Mouse (Mus musculus) embryo, embryonic 10 days (tissue): ENCODE results near the gene Hcfc2.

ENCODE experiments used
- DNase-seq: peaks from one replicate; pipeline ENCODE4 v3.0.0-alpha.2; 2015; ENCODE audit warnings: low spot score

Gene Hcfc2

DNA sequence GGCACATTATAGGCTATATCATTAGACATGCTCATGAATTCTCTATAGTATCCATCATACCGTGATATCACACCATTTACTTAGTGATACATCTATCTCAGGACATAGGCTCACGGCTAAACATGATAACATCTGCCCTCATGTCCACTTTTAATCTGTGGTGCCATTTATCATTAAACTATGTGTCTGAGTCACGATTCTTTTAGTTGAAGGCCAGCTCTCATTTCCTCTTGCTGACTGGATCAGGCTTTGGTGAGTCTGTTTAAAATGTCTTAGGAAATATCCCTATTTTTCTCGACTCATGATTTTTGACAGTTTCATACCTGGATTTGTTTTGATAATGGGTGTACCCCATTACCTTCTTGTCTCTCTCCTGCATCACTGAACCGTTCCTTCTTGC lies at the start of gene Hcfc2:
Gene Hcfc2, plus strand, starts transcription at position 205 of the 400 bp plus-strand sequence.
- no peak for DNase-seq

DNA sequence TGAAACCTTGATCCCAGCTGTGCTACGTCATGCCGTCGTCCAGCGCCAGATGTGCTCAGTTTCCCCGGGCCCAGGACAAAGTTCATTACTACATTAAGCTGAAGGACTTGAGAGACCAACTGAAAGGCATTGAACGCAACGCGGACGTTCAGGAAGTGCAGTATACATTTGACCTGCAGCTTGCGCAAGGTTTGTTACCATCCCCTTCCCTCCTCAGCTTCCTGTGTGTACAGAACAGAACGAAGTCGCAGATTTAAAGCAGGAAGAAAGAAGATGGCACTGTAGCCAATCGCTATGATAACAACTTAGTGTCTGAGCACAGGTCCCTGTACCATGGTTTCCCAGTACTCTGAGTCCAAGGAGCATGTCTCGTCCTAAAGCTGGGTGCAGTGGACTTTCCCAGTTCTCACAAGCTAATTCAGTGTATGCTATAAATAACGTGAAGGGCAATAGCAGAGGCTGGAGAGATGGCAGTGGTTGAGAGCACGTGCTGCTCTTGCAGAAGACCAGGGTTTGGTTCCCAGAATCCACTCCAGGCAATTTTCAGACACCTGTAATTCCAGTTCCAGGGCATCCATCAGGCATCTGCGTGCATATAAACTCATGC lies 48.7 kb upstream of the Hcfc2 start:
- no peak for DNase-seq

DNA sequence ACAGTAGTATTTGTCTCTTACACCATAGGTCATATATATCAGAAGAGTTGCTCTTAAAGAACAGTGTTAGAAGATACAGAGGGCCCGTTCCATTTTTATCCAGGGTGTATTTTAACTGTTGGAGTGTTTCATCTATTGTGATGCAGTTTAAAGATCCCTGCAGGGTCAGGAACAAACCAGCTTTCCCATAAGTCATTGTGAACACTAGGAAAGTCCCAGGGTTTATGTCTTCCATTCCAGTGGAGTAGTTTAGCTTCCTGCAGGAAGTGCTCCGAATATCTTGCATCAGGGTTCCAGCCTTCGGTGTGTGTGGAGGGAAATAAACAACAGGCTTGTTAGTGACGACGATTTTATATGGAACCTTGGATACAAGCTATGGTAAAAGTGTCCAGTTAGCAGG lies 44.7 kb upstream of the Hcfc2 start:
- DNase-seq = no peak

DNA sequence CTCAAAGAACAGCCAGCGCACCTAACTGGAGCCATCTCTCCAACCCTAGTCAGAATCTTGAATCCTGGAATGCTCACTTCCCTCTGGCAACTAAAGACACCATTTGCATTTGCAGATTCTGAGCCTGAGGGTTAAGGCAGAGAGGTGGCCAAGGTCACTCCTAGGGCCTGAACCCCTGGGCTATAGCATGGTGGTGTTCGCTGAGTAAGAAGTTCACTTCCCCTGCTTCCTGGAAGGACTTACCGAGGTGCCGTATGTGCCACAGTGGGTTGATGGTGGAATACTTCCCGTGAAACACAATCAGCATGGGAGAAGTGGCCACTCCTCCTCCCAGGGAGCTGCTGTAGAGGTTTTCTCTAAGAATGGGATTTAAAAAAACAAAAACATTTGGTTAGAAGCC lies 43.3 kb upstream of the Hcfc2 start:
- DNase-seq = no peak

DNA sequence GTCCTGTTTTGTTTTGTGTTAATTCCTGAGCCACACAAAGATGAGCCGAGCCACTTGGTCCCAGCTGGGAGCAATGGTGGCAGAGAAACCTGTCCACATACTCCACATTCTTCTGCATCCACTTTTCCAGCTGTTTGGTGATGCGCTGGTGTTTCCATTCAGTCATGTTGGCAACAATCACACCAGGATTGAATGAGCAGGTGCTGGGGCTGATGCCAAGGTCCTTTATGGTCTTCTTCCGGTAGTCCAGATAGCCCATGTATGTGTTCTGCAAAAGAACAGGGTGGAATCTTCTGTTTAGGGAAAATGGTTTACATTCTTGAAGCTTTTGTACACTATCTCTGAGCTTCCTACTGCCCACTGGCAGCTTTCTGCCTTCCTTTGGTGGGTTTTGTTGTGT lies 41.4 kb upstream of the Hcfc2 start:
- no peak for DNase-seq

DNA sequence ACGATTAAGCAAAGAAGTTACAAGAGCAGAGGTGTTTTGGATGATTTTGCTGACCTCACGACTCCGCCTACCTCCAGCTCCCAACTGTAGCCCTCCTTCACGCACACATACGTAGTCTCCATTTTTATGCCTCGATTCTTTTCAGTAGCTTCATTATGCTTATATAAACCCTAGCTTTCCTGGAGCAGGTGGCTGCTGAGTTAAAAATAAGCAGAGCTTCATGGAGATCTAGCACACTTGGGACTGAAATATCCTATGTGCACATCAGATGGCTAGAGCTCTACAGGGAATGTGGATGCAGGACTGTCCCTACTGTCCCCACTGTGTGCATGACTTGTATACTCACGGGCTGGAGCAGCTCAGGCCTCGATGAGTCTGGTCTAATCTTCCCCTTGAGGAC lies 34.1 kb upstream of the Hcfc2 start:
- no peak for DNase-seq

DNA sequence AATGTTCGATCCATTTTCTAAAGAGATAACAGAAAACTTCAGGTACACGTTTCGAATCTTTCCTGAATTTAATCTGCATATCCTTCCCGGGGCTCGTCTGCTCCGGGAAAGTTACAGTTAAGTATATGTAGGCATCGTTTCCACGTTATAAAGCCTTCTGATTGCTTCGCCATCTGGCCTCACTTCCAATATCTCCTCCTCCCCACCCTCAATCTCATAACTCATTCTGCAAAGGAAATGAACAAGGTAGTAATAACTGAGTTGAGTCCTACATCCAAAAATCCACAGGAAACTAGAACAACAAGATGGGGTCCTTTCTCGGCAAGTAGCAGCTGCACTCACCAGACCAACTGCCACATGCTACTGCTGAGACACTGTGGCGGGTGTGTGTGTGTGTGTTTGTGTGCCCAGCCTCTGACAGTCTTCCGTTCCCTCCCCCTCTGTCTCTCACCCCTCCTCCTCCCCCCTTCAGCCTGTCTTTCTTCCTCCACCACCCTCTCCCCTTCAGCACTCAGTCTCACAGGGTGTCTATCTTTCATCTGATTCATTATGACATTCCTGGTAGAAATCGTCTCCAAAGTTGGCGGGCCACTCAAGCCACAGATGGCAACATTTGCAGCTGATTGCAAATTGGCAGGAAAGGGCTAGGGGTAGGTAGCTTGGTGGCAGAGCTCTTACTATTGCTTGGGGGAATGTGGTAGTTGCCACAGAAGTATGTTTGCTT lies 33.5 kb upstream of the Hcfc2 start:
- DNase-seq = no peak

DNA sequence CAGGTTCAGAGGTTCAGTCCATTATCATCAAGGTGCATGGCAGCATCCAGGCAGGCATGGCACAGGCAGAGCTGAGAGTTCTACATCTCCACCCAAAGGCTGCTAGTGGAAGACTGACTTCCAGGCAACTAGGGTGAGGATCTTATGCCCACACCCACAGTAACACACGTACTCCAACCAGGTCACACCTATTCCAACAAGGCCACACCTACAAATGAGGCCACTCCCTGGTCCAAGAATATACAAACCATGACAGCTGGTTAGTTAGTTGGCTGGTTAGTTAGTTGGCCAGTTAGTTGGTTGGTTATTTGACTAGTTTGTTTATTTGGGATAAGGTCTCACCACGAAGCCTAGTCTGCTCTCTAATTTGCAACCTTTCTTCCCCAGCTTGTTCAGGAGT lies 32.7 kb upstream of the Hcfc2 start:
- DNase-seq = no peak

DNA sequence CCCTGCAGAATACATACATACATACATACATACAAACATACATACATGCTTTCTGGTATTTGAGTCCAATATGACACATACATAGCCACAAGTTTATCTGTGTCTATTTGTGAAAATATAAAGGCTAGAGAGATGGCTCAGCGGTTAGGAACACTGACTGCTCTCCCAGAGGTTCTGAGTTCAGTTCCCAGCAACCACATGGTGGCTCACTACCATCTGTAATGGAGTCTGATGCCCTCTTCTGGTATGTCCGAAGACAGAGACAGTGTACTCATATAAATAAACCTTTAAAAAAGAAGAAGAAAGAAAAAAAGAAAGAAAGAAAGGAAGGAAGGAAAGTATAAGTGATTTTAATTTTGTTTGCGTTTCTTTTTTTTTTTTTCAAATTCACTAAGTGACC lies 30.0 kb upstream of the Hcfc2 start:
- no peak for DNase-seq

DNA sequence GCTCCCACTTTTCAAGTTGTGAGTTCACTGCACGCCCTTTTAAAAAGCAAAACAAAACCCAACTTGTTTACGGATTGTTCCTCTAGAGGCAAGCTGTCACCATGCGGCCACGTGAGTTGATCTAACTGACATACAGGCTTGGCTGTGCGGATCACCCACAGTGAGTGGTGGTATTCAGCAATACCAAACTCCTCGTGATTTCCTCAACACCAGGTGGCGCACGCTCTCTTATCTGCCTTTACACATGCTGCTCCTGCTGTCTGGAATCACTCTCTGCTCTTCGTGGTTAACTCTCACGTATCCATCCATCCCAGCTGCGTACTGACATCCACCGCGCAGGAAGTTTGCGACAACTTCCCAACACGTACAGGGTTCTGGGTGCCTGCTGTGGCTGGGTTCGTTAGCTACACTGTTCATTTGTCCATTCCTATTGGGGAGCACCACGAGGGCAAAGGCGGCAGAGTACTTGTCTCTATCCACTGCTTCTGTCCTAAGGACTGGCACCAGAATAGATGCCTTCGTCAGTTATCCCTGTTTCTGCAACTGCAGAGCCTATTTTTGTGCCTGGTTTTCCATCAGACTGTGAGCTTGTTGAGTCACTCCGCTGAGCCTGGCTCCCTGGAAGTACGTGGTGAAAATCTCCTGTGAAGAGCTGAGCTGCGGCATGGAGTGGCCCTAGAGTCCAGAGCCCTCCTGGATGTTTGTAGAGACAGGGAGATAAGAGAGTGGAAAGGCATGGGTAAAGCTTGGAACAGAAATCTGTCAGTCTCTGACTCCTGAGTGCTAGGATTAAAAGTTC lies 29.3 kb upstream of the Hcfc2 start:
- DNase-seq = peak; percentile 96

DNA sequence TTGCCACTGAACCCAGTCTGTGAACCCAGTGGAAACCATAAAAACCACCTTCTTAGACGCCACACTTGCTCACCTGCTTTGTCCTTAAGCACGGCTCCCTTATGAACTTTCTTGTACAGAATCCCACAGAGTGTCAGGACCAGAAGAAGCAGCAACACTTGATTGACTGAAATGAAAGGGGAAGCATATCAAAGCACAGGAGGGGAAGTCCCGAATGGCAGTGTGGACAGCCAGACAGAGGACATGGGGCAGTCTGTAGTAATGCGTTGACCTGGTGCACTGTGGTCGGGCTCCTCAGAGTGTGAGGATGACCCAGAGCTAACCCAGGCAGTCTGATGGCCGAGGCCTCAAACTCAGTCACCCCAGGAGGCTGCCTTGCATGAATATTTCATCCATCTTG lies 25.8 kb upstream of the Hcfc2 start:
- no peak for DNase-seq

DNA sequence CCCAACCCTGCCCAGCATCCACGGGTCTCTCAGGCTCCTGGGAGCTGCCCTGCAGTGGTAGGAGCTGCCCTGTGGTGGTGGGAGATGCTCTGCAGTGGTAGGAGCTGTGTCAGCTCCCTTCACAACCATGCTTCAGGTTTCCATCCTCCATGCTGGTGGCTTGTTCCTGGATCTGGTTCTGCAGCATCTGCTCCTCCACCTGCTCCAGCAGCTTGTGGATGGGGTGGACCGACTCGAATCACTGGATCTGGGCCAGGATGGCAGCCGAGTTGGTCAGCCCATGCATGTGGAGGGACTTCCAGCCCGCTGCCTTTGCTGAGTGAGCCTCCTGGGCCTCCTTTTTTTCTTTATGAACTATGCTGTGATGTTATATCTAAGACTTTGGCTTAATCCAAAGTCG lies 19.0 kb upstream of the Hcfc2 start:
- no peak for DNase-seq

DNA sequence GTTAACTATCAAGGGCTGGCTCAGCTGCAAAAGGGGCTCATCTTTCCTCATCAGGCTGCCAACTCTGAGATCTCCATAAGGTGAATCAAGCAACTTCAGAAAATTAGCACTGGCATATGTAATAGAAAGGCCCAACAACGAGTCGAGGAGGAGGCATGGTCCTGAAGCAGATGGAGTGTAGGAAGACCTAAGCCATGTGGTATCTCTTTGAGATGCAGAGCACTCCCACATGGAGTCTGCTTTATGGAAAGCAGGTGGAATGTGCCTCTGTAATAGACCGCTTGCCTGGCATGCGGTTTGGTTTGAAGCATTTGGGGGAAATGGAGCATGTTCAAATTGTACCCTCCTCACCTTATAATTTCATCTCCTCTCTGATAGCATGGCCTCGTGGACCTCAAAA lies 15.2 kb upstream of the Hcfc2 start:
- DNase-seq = no peak

DNA sequence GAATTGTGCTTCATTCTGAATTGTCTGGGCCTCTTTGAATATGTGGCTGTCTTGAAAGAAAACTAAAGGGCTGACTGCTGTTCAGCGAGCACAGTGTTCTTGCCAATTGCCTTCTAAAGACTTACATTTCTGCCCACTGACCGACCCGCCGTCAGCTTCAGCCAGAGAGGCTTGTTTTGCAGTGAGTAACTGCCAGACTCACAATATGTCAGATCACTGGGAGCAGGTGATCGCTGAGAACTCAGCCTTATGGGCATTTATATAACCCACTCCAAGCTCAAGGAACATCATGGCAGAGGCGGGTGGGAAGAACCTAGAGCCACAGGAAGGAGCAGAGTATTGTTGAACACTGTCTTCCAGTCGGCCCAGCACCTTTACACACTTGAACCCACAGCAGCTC lies 14.3 kb upstream of the Hcfc2 start:
- no peak for DNase-seq

DNA sequence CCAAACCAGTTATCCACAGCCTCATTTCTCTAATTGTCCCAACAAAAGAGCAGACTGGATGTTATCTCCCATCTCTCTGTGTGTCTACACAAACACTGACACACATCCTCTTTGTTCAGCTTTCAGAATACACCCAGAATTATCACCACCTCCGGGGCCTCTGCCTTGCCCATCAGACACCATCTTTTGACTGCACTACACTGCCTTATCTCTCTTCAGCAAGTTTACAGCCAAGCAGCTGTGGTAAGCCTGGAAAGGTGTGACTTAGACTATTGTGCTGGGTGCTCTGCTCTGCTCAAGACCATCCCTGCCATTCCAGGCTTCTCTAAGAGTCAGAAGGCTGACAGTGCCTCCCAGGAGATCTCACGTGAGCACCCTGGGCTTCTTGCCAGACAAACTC lies 10.5 kb upstream of the Hcfc2 start:
- DNase-seq = no peak

DNA sequence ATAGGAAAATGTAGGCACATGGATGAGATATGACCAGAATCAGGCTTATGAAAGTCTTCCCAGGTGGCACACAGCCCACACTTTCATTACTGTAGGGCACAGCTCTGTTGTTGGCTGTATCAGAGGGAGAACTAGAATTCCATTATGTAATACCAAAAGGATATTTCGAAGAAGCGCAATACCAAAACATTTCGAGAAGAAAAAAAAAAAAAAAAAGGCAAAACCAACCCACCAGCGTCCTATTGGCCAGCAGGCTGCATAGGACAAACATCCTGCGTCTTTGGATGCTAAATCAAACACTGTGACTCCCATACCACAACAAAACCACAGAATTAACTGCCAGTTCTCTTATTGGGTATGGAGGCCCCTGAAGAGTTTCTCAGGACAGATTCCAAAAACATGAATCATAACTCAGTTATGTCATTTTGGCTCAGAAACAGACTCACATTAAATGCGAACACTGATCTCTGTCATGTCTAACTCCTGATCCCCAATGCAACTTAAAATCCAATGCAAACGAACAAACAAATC lies 6.2 kb upstream of the Hcfc2 start:
- DNase-seq = no peak

DNA sequence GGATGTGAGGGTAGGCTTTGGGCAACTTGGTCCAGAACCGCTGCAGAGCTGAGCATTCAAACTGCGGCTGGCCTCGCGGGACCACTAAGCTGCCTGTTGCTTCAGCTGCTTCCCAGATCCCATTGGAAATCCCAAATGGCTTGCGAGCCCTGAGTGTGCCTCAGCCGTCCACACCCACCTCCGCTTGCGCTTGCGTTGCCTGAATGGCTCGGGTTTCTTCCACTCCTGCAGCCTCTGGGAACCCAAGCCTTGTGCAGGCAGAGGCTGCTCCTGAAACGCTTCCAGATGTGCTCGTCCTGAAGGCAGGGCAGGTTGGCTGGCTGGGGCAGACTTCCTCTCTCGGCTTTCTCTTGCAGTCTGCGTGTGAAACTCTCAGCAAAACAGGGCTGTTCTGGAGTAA lies 5.5 kb upstream of the Hcfc2 start, which contains the start of gene Glt8d2:
Gene Glt8d2, minus strand, starts transcription at position 157 of the 400 bp plus-strand sequence.
- peak; percentile 88 for DNase-seq

DNA sequence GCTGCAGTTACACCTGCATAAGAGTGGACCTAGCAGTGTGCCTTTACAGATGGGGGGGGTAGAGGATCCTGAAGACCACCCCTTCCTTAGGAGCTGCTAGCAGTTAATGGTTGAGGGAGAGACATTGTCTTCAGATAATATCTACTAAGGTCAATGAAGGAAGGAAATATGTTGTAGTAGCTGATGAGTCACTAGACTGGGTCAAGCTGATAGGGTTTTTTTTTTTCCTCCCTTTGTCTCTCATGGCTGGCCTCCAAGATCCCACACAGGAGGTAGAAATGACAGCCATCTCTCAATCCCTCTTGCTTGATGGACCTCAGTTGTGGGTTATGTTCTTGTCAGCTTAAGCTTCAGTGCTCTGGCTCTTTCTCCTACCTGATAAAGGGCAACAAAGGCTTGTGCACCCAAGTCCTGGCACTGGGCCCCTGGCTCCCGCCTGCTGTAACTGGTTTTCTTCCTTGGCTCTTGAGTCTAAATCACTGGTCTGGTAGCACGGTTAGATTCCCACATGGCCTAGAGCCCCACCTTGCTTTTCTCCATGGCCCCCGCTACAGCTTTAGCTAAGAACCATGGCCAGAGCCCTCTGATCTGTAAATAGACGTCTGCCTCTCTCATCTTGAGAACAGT lies 606 bp downstream of the Hcfc2 start:
- DNase-seq = no peak

DNA sequence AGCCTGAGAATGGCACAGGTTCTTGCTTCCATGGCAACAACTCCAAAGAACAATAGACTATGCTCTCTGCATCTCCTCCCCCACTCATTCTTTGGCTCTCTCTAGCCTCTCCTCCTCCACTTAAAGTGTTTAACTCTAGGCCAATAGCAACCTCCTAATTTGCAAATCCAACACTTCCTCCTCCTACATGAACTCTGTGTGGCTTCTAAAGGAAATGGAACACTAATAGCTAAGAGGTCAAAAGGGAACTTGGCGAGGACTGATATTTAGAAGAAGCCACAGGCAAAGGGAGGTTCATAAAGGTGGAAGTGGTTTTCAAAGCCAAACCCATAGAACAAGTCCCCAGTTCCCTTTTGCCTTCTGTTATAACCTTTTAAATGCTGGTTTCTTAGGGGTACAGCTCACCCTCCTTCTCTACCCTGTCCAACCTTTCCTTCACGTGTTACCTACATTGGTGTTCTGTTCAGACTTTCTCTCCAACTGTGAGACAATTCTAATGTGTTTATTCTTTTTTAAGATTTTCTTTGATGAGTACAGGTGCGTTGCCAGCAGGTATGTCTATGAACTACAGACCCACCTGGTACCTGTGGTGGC lies 1.4 kb downstream of the Hcfc2 start:
- DNase-seq = no peak

DNA sequence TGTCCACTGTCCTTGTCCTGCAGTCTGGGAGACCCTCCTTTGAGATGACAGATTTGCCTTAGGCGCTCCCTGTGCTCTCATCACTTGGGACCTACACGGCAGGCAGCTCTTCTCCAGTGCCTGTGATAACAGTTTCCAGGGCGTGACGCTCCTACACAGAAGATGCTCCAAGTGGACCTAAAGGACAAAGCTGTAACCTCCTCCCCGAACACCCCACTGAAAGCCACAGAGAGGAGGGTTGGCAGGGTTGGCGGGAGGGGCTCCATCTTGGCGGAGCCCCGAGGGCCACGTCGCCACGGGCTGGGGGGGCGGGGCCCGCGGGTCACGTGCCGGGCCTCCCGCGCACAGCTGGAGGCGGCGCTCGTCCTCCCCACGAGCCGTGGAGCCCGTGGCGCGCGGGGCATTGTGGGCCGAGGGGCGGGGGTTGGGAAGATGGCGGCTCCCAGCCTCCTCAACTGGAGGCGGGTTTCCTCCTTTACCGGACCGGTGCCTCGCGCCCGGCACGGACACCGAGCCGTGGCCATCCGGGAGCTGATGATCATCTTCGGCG lies 2.8 kb downstream of the Hcfc2 start:
- peak; percentile 83 for DNase-seq

DNA sequence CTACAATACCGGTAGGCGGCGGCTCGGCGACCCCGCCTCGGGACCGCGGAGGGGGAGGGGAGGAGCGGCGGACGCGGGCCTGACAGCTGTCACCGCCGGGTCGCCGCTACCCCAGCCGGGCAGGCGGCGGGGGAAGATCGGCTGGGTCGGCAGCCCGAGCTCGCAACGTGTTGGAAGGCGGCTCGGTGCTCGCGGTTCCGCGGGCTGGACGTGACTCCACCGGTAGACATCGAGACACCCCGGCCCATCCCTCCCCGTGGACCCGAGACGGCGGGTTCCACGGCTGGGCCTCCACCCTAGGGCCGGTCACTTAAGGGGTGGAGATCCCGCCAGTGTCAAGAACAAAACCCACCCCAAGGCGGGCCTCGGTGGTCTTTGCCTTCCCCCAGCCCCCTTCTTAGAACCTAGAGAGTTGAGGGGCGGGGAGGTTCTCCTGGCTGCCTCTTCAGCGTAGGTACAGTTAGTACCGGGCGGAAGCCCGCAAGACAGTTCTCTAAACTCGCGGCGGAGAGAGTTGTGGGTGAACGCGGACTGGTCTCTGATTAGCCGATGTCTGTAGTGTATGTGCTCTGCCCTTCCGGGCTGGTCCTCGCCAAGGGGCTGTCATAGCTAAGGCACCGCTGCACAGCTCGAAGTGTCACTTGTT lies 3.5 kb downstream of the Hcfc2 start:
- peak; percentile 56 for DNase-seq
